Mouse (Mus musculus): ENCODE measurements around the gene Gm49333. TPM values are rescaled to one million over a fixed set of nuclear protein-coding genes. Genes with fewer than 3 reads are reported as not detected.

Gm49333 gene
- polyA plus RNA-seq, 2 experiments: 0.04 TPM; not detected in 1

- WGBS (ENCODE audit: insufficient replicate concordance): 1% methylated on average over 9 of the region's 9 CpGs
- Histone ChIP-seq H3K9me3 (ENCODE audit: control insufficient read depth, low read length) (no peaks in the 10 kb centered on the region), H3K9ac (replicated peaks) (no peak overlapping the region), H3K27me3 (ENCODE audit: control insufficient read depth, insufficient read depth, low read length) (peaks cover 53% of the 10 kb centered on the region), H3K4me1 (replicated peaks; ENCODE audit: control insufficient read depth in 2 of 2, insufficient read depth in 2 of 2, low read length in 1 of 2) (peaks cover 0 to 4% of the 10 kb centered on the region in 2 experiments; a peak in 2 of 4 replicates), H3K36me3 (replicated peaks; ENCODE audit: control insufficient read depth, insufficient read depth, low read depth) (no peaks in the 10 kb centered on the region), H3K4me2 (ENCODE audit: low read depth) (peak overlapping the region; percentile 92), H3K27ac (no peak overlapping the region), H3K4me3 (ENCODE audit: insufficient read depth in 1 of 2, low read depth in 2 of 2, low read length in 2 of 2) (peak overlapping the region; percentile 5 to 66; a peak in 3 of 4 replicates)
- DNase-seq (ENCODE audit: low read depth in 3 of 3, low spot score in 3 of 3) (no peak), ATAC-seq (ENCODE audit: insufficient read depth) (no peak)
- no peak for TF ChIP-seq EP300 (IDR thresholded peaks at IDR 0.05; ENCODE audit: low read depth)
- no peak for TF ChIP-seq CTCF (IDR thresholded peaks at IDR 0.05; ENCODE audit: low read depth)
Observed at GRCm38 (mm10) chr16:20620399-20620735, 9.0 kb downstream of the Gm49333 start.

GRCm38 (mm10) chr16:20620751-20621190 lies 9.4 kb downstream of the Gm49333 start:
- WGBS (ENCODE audit: insufficient replicate concordance): under 1% methylated on average over 32 of the region's 32 CpGs
- peaks cover 53% of the 10 kb centered on the region for H3K27me3 ChIP-seq (ENCODE audit: control insufficient read depth, insufficient read depth, low read length)

DNA sequence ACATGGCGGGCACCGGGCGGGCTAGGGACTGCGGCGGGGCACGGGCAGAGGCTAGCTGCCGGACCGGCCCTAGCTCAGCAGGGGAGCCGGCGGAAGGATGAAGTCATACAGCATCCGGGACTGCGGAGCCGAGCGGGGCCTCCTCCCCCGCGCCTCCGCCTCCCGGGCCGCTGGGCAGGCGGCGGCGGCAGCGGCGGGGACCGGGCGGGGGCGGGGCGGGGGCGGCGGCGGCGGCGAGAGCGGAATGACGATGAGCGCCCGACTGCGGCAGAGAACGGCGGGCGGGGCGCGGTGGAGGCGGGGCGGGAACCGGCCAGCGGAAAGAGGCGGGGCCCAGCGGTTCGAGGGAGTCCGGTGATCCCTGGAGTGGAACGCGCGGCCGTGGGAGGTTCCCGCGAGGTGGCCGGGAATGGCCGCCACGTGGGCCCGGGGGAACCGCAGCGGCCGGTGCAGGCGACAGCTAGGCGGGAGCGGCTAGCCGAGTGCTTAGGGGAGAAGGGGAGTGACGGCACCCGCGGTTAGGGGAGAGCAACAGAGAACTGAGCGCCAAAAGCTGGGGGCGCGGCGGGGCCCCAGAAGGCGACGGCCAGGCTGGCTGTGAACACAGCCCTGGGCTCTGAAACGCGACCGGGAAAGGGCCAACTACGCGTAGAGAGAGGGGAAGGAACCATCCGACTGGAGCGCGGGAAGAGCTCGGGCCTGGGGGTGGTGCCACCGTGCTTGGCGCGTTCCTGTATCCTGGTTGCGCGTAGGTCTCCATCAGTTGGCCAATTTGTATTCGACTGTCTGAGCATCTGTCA lies 10.0 kb downstream of the Gm49333 start, which contains the start of gene Camk2n2:
Gene Camk2n2 (minus strand): TSS at position 97 of the 800 bp plus-strand sequence.
- TF ChIP-seq EP300 (IDR thresholded peaks at IDR 0.05; ENCODE audit: low read depth): no peak
- no peak for TF ChIP-seq CTCF (IDR thresholded peaks at IDR 0.05; ENCODE audit: low read depth)
- peaks cover 0 to 4% of the 10 kb centered on the region in 2 experiments; a peak in 2 of 4 replicates for H3K4me1 ChIP-seq (replicated peaks; ENCODE audit: control insufficient read depth in 2 of 2, insufficient read depth in 2 of 2, low read length in 1 of 2)
- peaks cover 53% of the 10 kb centered on the region for H3K27me3 ChIP-seq (ENCODE audit: control insufficient read depth, insufficient read depth, low read length)
- peak; percentile 74 for ATAC-seq (ENCODE audit: insufficient read depth)
- H3K27ac ChIP-seq: no peak within 1 kb of the TSS
- WGBS (ENCODE audit: insufficient replicate concordance): under 1% methylated on average over 91 of the region's 92 CpGs
- peak within 1 kb of the TSS; percentile 65 to 66 for H3K4me3 ChIP-seq (ENCODE audit: insufficient read depth in 1 of 2, low read depth in 2 of 2, low read length in 2 of 2)
- H3K9ac ChIP-seq (replicated peaks): peak within 1 kb of the TSS; percentile 34
- H3K4me2 ChIP-seq (ENCODE audit: low read depth): peak within 1 kb of the TSS; percentile 92
- H3K9me3 ChIP-seq (ENCODE audit: control insufficient read depth, low read length): no peaks in the 10 kb centered on the region
- H3K36me3 ChIP-seq (replicated peaks; ENCODE audit: control insufficient read depth, insufficient read depth, low read depth): no peaks in the 10 kb centered on the region
- DNase-seq (ENCODE audit: low read depth in 3 of 3, low spot score in 3 of 3): peak in 1 of 3 experiments; percentile 12

More at GRCm38 (mm10) chr16:20620751-20621190, 9.4 kb downstream of the Gm49333 start:
- Histone ChIP-seq H3K9ac (replicated peaks) (no peak overlapping the region; the same call in 1 of the 2 replicates), H3K4me1 (replicated peaks; ENCODE audit: control insufficient read depth in 2 of 2, insufficient read depth in 2 of 2, low read length in 1 of 2) (peaks cover 0 to 4% of the 10 kb centered on the region in 2 experiments; a peak in 2 of 4 replicates), H3K36me3 (replicated peaks; ENCODE audit: control insufficient read depth, insufficient read depth, low read depth) (no peaks in the 10 kb centered on the region), H3K9me3 (ENCODE audit: control insufficient read depth, low read length) (no peaks in the 10 kb centered on the region), H3K4me3 (ENCODE audit: insufficient read depth in 1 of 2, low read depth in 2 of 2, low read length in 2 of 2) (peak overlapping the region; percentile 51 to 66), H3K4me2 (ENCODE audit: low read depth) (peak overlapping the region; percentile 92), H3K27ac (no peak overlapping the region)
- no peak for TF ChIP-seq EP300 (IDR thresholded peaks at IDR 0.05; ENCODE audit: low read depth)
- DNase-seq (ENCODE audit: low read depth in 3 of 3, low spot score in 3 of 3): no peak
- ATAC-seq (ENCODE audit: insufficient read depth): no peak

DNA sequence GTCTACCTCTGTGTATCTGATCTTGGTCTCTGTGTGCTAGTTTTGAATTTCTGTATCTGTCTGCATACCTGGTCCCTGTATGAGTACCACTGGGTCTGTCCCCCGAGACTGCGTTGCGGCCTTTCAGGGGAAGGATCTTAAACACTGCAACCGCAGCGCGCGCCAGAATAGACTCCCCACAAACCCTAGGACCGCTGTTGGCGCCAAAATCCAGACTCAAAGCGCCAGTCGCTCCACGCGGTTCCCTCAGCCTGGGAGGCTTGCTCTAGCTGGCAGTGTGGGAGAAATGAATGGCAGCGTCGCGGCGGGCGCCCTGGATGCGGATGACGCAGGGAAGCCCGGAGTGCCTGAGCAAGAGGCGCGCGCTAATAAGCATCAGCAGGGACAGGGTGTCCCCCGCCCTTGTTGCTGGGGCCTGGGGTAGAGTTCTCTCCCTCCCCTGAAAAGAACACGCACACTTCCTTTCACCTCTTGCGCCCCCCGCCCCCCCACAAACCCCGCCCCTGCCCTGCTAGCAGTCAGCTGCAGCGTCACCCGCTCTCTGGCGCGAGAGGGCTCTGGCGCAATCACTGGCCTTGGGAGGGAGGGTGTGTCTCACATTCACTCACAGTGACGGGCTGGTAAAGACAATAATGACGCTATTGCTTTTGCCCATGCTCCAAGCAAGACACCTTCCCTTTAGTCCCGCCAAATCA lies 10.7 kb downstream of the Gm49333 start:
- H3K9ac ChIP-seq (replicated peaks): no peak overlapping the region
- peak overlapping the region; percentile 92 for H3K4me2 ChIP-seq (ENCODE audit: low read depth)
- under 1% methylated on average over 37 of the region's 37 CpGs for WGBS (ENCODE audit: insufficient replicate concordance)
- H3K9me3 ChIP-seq (ENCODE audit: control insufficient read depth, low read length): no peaks in the 10 kb centered on the region
- H3K4me1 ChIP-seq (replicated peaks; ENCODE audit: control insufficient read depth in 2 of 2, insufficient read depth in 2 of 2, low read length in 1 of 2): peaks cover 0 to 4% of the 10 kb centered on the region in 2 experiments; a peak in 2 of 4 replicates
- peak overlapping the region; percentile 65 to 66 for H3K4me3 ChIP-seq (ENCODE audit: insufficient read depth in 1 of 2, low read depth in 2 of 2, low read length in 2 of 2)
- H3K27me3 ChIP-seq (ENCODE audit: control insufficient read depth, insufficient read depth, low read length): peaks cover 53% of the 10 kb centered on the region
- no peaks in the 10 kb centered on the region for H3K36me3 ChIP-seq (replicated peaks; ENCODE audit: control insufficient read depth, insufficient read depth, low read depth)
- no peak for TF ChIP-seq CTCF (IDR thresholded peaks at IDR 0.05; ENCODE audit: low read depth)
- no peak for TF ChIP-seq EP300 (IDR thresholded peaks at IDR 0.05; ENCODE audit: low read depth)
- no peak overlapping the region for H3K27ac ChIP-seq
- ATAC-seq (ENCODE audit: insufficient read depth) (peak; percentile 47; the same call in 1 of the 2 replicates), DNase-seq (ENCODE audit: low read depth in 3 of 3, low spot score in 3 of 3) (peak in 2 of 3 experiments; percentile 38 to 49)

GRCm38 (mm10) chr16:20623211-20623610 lies 11.8 kb downstream of the Gm49333 start:
- 52% methylated on average over 2 of the region's 2 CpGs for WGBS (ENCODE audit: insufficient replicate concordance)
- Histone ChIP-seq H3K36me3 (replicated peaks; ENCODE audit: control insufficient read depth, insufficient read depth, low read depth) (no peaks in the 10 kb centered on the region), H3K27ac (no peak overlapping the region), H3K27me3 (ENCODE audit: control insufficient read depth, insufficient read depth, low read length) (peaks cover 53% of the 10 kb centered on the region), H3K4me3 (ENCODE audit: insufficient read depth in 1 of 2, low read depth in 2 of 2, low read length in 2 of 2) (no peak overlapping the region), H3K4me2 (ENCODE audit: low read depth) (no peak overlapping the region), H3K9ac (replicated peaks) (no peak overlapping the region), H3K9me3 (ENCODE audit: control insufficient read depth, low read length) (no peaks in the 10 kb centered on the region), H3K4me1 (replicated peaks; ENCODE audit: control insufficient read depth in 2 of 2, insufficient read depth in 2 of 2, low read length in 1 of 2) (peaks cover 0 to 4% of the 10 kb centered on the region in 2 experiments; a peak in 2 of 4 replicates)
- DNase-seq (ENCODE audit: low read depth in 3 of 3, low spot score in 3 of 3): no peak
- TF ChIP-seq CTCF (IDR thresholded peaks at IDR 0.05; ENCODE audit: low read depth) (no peak), EP300 (IDR thresholded peaks at IDR 0.05; ENCODE audit: low read depth) (no peak)
- ATAC-seq (ENCODE audit: insufficient read depth): no peak

All from liver, embryonic 14.5 days (tissue).